Mouse (Mus musculus) intestine, embryonic 14.5 days (tissue): ENCODE data around the gene Golgb1. TPM values are rescaled to one million over a fixed set of nuclear protein-coding genes. Genes with fewer than 3 reads are reported as not detected.

Source experiments
- ATAC-seq: fragments of 200-750 bp; cut with Nextera tagmentation; replicated peaks from 2 replicates; pipeline ENCODE4 v1.8.0; 2017; ENCODE audit warnings: low read depth, moderate number of reproducible peaks, moderate TSS enrichment, moderate library complexity; ENCODE audit not compliant: low FRiP score, low TSS enrichment
- DNase-seq: peaks from one replicate; pipeline ENCODE4 v3.0.0-alpha.2; 2018; ENCODE audit warnings: low spot score
- H3K27ac ChIP-seq: fragments of 300-500 bp; sonication (generic); 2 replicates; pipeline ENCODE4 v1.5.1; 2014; ENCODE audit warnings: low read depth, mild to moderate bottlenecking, control low read depth
- H3K27me3 ChIP-seq: fragments of 300-500 bp; sonication (generic); replicated peaks from 2 replicates; pipeline ENCODE4 v1.6.1; 2014; ENCODE audit warnings: low read length, control low read depth; ENCODE audit not compliant: control insufficient read depth, insufficient read depth
- H3K36me3 ChIP-seq: fragments of 300-500 bp; sonication (generic); 2 replicates; pipeline ENCODE4 v1.6.1; 2014; ENCODE audit warnings: low read length, control low read depth; ENCODE audit not compliant: control insufficient read depth, insufficient read depth
- H3K4me1 ChIP-seq: fragments of 300-500 bp; sonication (generic); replicated peaks from 2 replicates; pipeline ENCODE4 v1.6.1; 2014; ENCODE audit warnings: low read length, control low read depth, mixed read lengths; ENCODE audit not compliant: control insufficient read depth, insufficient read depth
- H3K4me2 ChIP-seq: fragments of 300-500 bp; sonication (generic); 2 replicates; pipeline ENCODE4 v1.6.1; 2014; ENCODE audit warnings: low read length
- H3K4me3 ChIP-seq: fragments of 300-500 bp; sonication (generic); 2 replicates; pipeline ENCODE4 v1.5.1; 2014; ENCODE audit warnings: low read depth, low read length, control low read depth, mixed read lengths
- H3K9ac ChIP-seq: fragments of 300-500 bp; sonication (generic); 2 replicates; pipeline ENCODE4 v1.6.1; 2014; ENCODE audit warnings: mild to moderate bottlenecking, low read length
- H3K9me3 ChIP-seq: fragments of 300-500 bp; sonication (generic); 2 replicates; pipeline ENCODE4 v1.6.1; 2016; ENCODE audit warnings: low read length, control low read depth; ENCODE audit not compliant: control insufficient read depth
- WGBS: fragments of 180-500 bp; shearing (Covaris S2); extraction: QIAGEN DNeasy Blood & Tissue Kit; methylation state at CpG from one replicate; pipeline ENCODE4 v1.1.7; 2014; 5-methylcytosine and 5-hydroxymethylcytosine counted together
- polyA plus RNA-seq: library from polyadenylated mRNA; unstranded; fragments of >200 nt; fragmentation: Nextera tagmentation; extraction: Ambion mirVana; gene quantifications from 2 replicates; pipeline ENCODE4 v1.2.1, GENCODE M21; 2014

Gene Golgb1
- polyA plus RNA-seq, 1 experiment from 2014 or later, result 101 TPM

DNA sequence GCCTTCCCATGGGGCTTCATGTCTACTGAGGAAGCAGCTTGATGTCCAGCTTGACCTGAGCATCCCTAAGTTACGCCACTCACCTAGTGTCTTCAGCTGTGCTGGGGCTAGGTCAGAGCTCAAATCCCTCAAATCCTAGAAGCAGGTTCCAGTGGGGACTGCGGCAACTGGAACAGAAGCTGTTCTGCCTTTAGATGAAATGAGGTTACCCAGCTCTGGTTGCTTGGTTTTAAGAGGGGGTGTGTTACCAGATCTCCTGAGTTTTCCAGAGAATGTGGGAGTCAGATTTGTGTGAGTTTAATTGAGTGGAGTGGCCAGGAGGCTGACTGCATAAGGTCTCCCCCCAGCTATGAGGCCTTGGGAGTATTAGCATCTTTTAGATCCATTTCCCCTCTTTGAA is 104.2 kb downstream of the Golgb1 start:
- Histone ChIP-seq H3K4me3 (no peak overlapping the region), H3K9me3 (no peaks in the 10 kb centered on the region; the same call in 1 of the 2 replicates), H3K36me3 (no peaks in the 10 kb centered on the region)

More for the DNA sequence above, 104.2 kb downstream of the Golgb1 start:
- H3K4me2 ChIP-seq, result no peak overlapping the region
- ATAC-seq (no peak), DNase-seq (no peak)
- 97% methylated on average over 2 of the region's 2 CpGs for WGBS
- no peak overlapping the region for H3K9ac ChIP-seq
- H3K27me3 ChIP-seq, result no peaks in the 10 kb centered on the region
- no peaks in the 10 kb centered on the region for H3K4me1 ChIP-seq
- H3K27ac ChIP-seq, result no peak overlapping the region

Other genes with a start within 250 kb of the Golgb1 start
- 1.8 and 2.0 TPM in 2 replicates for gene Cd86, start 209.1 kb upstream of the Golgb1 start, polyA plus RNA-seq
- 5.1 and 5.9 TPM in 2 replicates for gene Ildr1, start 181.2 kb upstream of the Golgb1 start, polyA plus RNA-seq
- 2.3 and 5.5 TPM in 2 replicates for gene Slc15a2, start 90.2 kb upstream of the Golgb1 start, polyA plus RNA-seq
- 33.7 and 41.9 TPM in 2 replicates for gene Iqcb1, start 46.8 kb upstream of the Golgb1 start, polyA plus RNA-seq
- gene Eaf2, start 137 bp upstream of the Golgb1 start, polyA plus RNA-seq, result 0.77 and 2.5 TPM in 2 replicates
- gene Hcls1, start 59.8 kb downstream of the Golgb1 start, polyA plus RNA-seq, result 2.9 and 3.0 TPM in 2 replicates
- gene Fbxo40, start 115.3 kb downstream of the Golgb1 start, polyA plus RNA-seq, result not detected in 2 replicates
- 8.0 and 8.9 TPM in 2 replicates for gene Polq, start 136.6 kb downstream of the Golgb1 start, polyA plus RNA-seq